Mouse (Mus musculus) hematopoietic stem cell, adult 5-6 weeks (primary cell): ENCODE measurements around the gene Dhh. TPM values are rescaled to one million over a fixed set of nuclear protein-coding genes. Genes with fewer than 3 reads are reported as not detected.
"Not testable (repeated sequence)": the region's sequence is repeated elsewhere in the genome, so short reads cannot be mapped to it uniquely, and the experiment has no call there.

Experiments
- ATAC-seq, 2 experiments: fragments of 125-278 bp in 1 of 2; replicated peaks in 1 of 2; 2 replicates each; pipeline ENCODE4 v1.8.0; 2016 to 2017; ENCODE audit warnings: inconsistent platforms in 2 of 2, mild to moderate bottlenecking in 2 of 2, moderate number of reproducible peaks in 2 of 2, low read depth in 1 of 2, moderate TSS enrichment in 1 of 2; ENCODE audit not compliant: low FRiP score in 2 of 2, poor library complexity in 2 of 2, severe bottlenecking in 2 of 2, insufficient read depth in 1 of 2, low TSS enrichment in 1 of 2
- total RNA-seq: library from RNA; stranded (forward); fragments of 172-1452, 232-1000 nt; gene quantifications from 2 replicates; pipeline ENCODE4 v1.2.3, GENCODE M21; 2017

Gene Dhh
- total RNA-seq, 1 experiment from 2014 or later, result not detected

DNA sequence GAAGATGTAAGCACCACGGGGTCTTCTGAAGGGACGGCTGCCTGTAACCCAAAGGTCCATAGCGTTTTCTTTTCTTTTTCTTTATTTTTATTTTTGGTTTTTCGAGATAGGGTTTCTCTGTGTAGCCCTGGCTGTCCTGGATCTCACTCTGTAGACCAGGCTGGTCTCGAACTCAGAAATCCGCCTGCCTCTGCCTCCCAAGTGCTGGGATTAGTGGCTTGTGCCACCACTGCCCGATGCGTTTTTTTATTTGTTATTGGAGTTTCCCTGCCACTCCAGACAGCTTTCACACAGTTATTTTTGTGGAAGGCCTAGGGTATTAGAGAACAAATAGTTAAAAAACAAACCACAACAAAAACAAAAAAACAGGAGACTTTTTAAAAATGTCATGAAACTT lies 20.2 kb upstream of the Dhh start:
- ATAC-seq, result not testable (repeated sequence)

DNA sequence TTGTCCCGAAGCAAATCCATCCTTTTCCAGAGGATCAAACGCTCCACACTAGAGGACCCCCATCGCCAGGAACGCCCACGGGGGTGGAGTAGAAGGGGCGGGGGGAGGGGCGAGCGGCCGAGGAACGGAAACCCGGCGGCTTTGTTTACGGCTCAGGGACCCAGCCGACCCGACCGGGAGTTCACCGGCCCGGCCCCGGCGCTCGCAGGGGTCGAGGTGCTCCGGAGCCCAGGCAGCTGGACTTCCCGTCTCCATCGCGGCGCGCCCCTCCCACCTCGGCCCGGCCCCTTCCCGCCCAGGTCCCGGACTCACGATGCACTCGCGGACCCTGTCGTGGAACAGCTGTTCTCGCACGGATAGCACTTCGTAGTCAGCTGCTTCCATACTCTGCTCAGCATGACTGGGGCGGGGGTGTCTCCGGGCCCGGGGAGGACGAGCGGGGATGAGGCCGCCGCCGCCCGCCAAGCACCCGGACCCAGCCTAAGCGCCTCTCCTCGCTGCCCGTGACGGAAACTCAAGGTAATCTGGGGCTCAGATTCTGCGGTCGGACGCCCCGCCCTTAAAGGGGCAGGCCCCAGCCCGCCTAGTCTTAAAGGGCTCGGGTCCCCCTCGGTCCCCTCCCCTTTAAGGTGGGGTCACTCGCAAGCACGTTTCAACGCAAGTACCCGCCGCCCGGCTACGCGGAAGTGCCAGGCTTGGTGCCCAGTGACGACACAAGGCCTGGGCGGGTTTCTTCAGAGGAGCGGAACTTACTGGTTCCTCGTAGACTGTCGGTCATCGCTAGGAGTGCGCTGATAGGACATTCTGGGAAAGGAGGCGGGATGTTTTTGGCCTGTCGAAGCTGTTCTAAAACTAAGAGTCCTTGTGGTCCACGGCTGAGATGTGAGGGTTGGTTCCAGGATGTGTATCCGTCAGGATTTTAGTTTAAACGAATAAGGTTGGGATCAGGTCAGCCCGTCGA lies 19.5 kb upstream of the Dhh start, which contains the start of gene Lmbr1l:
Gene Lmbr1l, minus strand, starts transcription at position 694 of the 961 bp plus-strand sequence.
- peak; percentile 98 to 99 for ATAC-seq

DNA sequence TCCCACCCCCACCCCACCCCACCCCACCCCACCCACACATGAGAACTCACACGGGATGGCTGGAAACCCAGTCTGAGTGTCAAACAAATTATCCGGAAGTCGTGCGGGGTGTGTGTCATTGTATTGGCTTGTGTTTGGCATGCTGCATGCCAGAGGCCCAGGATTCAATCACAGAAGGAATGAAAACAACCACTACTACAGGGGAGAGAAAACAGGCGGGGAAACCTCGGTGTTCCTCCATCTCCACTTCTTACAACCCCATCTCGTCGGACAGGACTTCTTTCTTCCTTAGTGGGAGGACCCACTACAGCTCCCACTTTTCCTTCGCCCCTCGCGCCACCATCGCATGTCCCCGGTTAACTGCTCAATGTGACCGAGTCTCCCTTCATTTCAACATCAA lies 18.8 kb upstream of the Dhh start:
- no peak for ATAC-seq

DNA sequence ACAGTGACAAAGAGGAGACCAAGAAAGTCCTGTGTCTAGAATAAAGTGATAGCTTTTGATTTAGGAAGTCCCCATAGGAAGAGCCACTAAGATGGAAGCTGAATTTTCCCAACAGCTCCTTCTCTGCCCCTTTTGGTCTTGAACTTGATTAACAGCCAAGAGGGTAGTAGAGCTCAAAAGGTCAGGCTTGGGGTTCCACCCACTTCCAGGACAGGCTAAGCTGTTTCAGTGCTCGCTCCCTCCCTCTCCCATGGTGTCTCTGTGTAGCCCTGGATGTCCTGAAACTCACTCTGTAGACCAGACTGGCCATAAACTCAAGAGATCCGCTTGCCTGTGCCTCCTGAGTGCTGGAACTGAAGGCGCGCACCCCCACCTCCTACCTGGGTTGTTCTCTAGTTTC lies 17.7 kb upstream of the Dhh start:
- no peak for ATAC-seq

DNA sequence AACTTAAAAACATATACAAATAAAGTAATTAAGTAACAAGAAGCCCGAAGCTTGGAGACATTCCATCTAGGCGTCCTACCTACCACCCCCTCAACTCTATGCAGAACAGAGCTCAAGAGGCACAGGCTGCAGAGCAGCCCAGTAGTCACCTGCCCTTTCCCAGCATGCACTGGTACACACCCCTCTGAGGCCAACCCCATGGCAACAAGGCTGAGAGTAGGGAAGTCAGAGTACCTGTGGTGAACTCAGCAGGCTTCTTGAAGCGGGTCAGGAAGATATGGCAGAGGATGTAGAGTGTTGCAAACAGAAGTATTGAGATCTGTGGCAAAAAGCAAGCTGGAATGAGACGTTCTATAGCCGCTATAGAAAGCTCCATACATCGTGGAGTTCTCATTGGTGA lies 16.6 kb upstream of the Dhh start:
- no peak for ATAC-seq

DNA sequence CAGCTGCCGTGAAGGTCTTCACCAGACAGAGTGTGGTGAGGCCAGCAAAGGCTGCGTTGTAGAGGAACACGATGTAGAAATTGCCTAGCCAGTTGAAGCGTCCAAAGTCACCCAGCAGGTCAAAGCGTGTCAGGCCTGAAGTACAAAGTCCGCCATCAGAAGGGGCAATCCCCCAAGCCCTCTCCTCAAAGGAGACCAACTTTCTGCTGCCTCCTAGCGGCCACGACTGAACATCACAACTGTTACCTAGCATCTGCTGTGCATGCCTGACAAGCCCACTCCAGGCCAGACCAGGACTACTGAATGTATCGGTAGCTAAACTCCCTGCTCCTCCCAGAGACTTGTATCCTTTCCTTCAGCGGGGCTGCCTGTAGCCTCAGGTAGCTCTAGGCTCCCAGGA lies 6.4 kb upstream of the Dhh start:
- peak in 1 of 2 experiments; percentile 42; a peak in 1 of 4 replicates for ATAC-seq

DNA sequence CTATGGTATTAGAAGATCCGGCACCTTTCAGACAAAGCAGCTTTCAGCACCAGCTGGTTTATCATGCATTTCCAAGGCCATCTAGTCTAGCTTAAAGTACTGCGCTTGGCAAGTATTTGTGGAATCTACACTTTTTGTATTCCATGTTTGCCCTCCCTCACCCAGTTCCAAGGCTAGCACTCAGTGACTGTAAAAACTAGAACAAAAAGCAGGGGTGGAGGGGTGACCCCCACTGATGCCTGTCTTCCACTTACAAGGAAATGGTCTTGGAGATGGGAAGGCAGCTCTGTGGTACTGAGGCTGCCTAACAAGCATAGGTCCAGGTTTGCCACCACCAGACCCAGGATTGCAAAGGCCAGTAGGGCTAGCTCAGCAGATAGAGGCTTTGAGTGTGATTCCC lies 4.3 kb upstream of the Dhh start:
- no peak for ATAC-seq

DNA sequence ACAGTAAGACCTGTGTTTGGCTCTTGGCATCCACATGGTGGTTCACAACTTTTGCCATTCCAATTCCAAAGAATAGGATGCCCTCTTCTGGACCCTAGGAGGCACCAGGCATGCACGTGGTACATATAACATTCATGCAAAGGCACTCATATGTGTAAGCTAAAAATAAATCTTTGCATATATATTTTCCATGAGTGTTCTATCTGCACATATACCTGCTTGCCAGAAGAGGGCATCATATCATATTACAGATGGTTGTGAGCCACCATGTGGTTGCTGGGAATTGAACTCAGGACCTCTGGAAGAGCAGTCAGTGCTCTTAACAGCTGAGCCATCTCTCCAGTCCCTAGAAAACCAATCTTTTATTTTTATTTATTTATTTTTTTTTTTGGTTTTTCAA lies 3.2 kb upstream of the Dhh start:
- no peak for ATAC-seq

DNA sequence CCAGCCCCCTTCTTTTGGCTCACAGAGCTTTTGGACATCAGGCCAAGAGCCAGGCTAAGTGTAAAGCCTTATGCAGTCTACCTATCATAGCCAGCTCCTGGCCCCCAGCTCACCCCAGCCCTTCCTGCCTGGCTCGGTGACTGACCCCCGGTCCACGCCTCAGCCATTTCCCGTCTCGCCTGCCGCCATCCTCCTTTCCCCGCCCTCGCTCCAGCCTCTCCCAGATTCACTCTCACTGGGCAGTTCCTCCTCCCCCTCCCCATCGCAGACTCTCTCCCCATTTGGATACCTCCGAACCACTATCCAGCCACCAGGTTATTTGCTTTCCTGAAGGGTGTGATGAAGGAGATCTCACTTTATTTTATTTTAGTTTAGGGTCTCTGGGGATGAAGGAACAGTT lies 845 bp downstream of the Dhh start:
- ATAC-seq, result no peak

DNA sequence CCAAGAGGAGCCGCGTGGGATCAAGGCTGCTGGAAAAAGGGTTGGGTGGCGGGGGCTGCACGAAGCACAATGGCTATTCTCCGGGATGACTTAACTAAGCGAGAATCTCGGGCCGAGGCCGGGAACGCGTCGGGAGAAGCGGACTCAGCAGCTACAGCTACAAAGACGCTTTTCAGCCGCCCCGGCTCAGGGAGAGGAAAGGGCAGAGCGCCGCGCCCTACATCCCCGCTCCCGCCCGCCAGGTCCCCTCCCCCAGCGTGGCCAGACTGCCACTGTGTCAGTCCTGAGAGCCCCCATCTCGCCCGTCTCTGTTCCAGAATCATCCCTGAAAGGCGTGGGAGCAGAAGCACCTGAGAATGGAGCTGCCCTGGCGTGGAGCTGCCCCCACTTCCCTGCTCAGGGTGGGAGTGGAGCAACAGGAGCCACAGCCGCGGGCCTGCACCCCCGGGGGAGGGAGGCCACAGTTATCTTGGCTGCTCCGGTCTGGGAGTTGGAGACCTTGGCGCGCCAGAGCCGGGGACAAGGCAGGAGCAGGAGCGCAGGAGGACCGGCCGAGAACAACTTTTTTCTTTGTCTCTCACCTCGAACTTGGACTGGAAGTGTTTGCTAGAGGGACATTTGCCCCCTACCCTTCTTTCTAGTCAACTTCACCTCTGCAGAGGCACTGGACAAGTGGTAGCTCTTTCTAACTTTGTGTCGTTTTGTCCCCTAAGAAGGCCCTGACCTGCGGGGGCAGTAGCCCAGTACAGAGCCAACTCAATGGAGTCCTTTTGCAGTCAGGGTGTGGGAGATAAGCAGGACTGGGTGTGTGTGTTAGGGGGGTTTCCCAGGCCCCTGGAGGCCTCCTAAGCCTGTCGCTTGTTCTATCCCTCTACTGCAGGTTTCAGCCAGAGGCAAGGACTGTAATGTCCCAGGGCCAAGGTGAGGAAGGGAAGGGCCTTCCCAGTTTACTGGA lies 2.4 kb downstream of the Dhh start:
- no peak for ATAC-seq

DNA sequence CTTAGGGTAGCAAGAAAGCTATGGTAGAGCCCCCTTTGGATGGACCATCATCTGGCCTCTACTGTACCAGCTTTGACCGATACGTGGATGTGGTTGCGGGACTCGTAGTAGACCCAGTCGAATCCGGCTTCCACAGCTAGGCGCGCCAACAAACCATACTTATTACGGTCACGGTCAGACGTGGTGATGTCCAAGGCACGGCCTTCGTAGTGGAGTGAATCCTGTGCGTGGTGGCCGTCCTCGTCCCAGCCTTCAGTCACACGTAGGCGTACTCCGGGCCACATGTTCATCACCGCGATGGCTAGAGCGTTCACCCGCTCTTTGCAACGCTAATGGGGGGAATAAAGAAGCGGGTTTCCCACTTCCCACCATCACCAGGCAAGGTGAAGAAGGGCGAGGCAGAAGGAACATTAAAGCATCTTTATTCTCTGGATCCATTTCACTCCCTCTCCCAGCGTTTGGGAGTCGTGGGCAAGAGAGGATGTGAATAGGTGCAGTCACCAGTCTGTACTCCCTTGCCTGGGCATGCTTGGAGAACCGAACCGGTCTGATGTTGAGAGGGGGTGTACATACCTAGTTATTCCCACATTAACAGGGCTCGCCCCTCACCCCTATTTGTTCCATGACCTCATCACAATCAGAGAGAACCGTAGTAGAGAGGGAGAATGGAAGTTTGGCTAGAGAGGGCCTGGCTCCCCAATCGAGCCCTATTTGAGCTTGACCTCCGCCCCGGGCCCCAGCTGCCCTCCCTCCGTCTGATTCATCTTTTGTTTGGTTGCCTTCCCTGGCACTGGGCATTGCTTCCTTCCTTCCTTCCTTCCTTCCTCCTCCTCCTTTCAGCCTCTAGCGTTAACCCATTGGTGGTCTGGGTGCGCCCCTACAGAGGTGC lies 3.4 kb downstream of the Dhh start:
- ATAC-seq, result no peak

DNA sequence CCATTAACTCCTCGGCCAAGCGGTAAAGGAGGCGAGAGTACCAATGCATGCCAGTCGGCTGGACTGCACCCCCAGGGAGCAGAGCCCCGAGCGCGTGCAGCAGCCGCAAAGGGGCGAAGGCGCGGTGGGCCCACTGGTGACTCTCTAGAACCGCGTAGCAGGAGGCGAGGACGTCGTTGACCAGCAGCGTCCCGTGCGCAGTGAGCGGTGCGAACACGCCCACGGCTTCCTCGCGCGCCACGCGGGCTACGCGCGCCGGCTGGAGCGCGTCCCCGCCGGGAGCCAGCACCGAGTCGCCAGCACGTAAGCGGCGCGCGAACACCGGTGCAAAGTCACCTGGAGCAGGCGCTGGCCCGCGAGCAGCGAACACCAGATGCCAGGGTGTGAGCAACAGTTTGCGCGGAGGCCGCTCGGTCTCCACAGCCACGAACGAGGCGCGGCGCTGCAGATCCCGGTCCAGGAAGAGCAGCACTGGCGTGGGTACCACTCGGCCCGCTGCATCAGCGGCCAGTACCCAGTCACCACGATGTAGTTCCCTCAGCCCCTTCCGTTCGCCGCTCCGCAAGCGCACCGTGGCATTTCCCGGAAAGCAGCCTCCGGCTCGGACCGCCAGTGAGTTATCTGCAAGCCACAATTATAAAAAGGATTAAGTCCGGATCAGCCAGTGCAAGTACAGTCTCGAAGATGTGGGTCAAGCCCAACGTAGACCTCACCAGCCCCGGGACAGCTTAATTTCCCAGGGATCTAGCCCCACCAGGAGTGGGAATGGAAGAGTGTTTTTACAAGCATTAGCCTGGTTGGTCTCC lies 4.2 kb downstream of the Dhh start, which contains the start of gene Rhebl1:
Gene Rhebl1, minus strand, starts transcription at position 601 of the 806 bp plus-strand sequence.
- ATAC-seq, result no peak

DNA sequence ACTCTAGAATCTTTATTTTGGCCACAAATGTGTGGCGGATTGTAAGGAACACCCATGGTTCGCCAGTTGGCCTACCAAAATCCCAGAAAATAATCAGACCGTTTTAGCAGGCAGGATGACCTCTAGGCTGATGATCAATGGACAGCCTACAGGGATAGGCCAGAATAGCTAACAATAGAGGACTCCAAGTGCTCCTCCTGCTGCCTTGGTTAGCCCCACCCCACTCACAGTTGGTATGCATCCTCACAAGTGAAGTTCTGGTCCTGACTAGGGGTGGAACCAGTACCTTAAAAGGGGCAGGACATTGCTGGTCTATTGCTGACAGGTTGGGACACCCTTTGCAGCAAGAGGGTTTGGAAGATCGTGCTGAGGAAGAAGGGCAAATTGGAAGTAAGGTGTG lies 5.3 kb downstream of the Dhh start:
- ATAC-seq, result no peak

DNA sequence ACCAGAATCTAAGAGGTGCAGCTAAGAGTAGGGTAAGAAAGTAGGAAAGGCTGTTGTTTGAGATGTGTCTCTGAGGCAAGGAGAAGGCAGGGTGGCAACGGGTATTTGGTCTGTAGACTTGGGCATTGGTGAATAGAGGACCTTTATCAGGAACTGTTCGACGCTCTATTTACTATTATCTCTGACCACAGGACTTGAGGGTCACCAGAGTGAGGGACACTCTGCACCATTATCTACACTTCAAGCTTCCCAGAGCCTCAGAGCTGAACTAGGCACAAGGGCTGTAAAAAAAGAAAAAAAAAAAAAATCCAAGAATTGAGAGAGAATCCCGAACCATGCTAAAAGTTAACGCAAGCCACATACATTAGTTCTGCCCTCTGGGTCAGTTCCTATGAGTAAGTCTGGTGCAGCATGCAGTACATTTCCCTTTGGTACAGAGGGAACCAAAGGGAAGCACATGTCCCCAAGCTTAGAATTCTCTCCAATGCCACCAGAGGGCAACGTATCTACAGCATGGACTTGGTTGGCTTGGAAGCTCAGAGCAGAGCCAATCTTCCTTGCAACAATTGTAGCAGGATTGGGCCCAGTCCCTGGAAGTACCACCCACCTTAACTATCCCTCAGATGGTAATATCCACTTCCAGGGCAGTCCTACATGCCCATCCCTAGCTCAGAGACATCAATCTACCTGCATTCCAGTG lies 6.3 kb downstream of the Dhh start:
- ATAC-seq, result peak; percentile 85 to 90

DNA sequence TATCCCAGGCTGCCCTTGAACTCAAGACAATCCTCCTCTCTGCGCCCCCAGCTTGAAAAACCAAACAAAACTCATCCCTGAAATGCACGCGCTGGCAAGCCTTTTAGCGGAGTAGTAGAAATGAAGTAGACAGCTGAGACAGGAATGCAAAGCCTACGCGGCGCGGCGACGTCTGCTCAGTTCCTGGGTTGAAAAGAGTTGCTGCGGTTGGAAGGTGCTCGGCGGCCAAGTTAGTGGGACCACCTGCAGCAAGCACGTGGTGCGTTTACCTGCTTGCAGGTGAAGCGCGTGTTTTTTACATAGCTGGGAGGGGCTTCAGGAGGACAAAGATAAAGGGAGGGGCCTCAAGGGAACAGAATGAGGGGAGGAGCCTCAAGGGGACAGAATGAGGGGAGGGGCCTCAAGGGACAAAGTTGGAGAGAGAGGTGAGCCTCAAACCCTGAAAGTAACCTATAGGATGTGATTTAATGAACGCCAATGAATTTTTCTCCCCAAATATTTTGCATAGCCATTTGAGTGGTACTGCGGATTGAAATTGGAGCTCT lies 7.1 kb downstream of the Dhh start:
- no peak for ATAC-seq

DNA sequence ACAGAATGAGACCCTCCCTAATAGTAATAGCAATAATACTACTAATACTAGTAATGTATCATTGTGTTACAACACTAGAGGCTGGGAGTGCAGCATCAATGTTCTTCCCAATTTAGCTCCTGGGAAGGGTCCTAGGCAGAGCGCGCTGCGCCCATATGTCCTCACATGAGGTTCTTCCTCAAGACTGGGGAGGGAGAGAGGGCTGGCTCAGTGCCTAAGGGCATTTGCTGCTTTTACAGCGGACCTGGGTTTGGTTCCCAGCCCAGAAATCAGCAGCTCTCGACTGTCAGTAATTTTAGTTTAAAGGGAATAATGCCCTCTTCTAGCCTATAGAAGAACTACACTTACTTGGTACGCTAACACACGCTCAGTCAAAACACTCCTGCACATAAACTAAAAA lies 10.8 kb downstream of the Dhh start:
- no peak for ATAC-seq
